Mouse (Mus musculus) urinary bladder, adult 2 months (tissue): Measurements from ENCODE around the gene Kdm1b. TPM values are rescaled to one million over a fixed set of nuclear protein-coding genes. Genes with fewer than 3 reads are reported as not detected.
A peak's percentile ranks its signal among the peaks of the same experiment; 100 is the strongest.

Experiments
- DNase-seq: peaks from one replicate; pipeline ENCODE4 v3.0.0; 2022; ENCODE audit warnings: low spot score
- polyA plus RNA-seq: library from polyadenylated mRNA; depleted of rRNA; stranded (reverse); fragments of >200 nt; gene quantifications from 2 replicates; pipeline ENCODE4 v1.2.3, GENCODE M21; 2012

Kdm1b gene
- polyA plus RNA-seq, 1 experiment, result 95.2 TPM

DNA sequence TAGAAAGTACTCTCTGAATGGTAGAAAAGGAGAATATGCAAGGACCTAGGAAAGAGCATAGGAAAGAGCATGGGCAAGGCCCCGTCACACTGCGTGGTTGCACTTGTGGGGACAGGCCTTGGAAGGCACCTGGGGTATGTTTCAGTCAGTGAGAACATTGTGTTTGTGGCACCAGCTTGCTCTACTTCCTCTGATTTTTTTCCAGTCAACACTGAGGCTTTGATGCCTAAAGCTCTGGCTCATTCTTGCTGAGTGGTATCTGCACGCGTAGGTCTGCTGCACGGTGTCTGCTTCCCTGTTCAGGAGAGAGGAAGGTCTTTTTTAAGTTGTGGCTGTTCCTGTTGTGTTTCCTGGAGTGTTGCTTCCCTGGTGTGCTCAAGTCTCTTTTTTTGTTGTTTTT lies 13.5 kb downstream of the Kdm1b start:
- DNase-seq, result no peak

DNA sequence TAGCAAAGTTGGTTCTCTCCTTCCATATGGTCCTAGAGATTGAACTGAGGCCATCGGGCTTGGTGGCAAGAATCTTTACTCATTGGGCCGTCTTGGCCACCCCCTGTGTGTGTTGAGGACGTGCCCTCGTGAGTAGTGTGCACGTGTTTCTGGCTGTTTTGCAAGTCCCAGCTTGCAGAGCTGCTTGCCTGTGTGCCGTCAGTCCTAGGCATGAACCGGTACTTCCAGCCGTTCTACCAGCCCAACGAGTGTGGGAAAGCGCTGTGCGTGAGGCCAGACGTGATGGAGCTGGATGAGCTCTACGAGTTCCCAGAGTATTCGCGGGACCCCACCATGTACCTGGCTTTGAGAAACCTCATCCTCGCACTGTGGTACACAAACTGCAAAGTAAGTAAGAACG lies 19.5 kb downstream of the Kdm1b start:
- DNase-seq, result peak; percentile 45

DNA sequence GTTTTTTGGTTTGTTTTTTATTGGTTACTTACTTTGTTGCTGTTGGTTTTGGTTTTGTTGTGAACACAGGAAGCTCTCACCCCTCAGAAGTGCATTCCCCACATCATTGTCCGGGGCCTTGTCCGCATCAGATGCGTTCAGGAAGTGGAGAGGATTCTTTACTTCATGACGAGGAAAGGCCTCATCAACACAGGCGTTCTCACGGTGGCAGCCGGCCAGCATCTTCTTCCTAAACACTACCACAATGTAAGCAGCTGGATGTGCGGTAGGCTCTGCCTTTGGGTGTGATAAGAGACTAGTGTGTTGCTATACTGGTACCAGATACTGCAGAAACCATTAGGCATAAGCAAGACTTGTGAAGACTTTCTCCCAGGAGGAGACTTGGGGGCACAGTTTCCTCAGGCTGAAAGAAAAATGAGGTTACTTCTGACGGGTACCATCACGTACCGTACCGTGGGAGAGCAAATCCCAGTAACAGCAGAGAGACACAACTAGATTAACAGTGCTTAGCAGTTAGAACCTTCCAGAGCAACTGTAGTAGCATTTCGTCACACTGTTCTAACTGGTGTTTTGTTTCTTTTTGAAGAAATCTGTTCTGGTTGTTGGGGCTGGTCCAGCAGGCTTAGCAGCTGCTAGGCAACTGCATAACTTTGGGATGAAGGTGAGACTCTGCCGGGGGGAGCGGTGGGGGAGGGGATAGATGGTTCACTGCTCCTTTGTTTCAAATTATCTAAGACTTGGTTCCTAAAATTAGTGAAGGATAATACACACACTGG lies 20.9 kb downstream of the Kdm1b start:
- no peak for DNase-seq

DNA sequence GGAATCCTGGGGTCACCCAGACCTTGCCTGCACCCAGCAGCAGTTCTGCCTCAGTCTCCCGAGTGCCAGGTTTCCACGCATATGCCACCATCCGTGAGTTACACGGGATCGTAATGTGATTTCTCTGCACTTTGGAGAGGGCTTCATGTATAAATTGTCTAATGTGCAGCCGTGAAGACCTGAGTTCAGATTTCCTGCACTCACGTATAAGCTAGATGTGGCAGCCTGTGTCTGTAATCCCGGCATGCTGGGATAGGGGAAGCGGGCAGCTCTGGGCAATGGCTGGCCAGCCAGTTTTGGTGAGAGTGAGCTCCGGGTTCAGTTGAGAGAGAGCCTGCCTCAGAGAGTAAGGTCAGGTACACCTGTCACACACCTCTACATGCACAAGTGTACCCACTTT lies 23.2 kb downstream of the Kdm1b start:
- DNase-seq, result no peak

DNA sequence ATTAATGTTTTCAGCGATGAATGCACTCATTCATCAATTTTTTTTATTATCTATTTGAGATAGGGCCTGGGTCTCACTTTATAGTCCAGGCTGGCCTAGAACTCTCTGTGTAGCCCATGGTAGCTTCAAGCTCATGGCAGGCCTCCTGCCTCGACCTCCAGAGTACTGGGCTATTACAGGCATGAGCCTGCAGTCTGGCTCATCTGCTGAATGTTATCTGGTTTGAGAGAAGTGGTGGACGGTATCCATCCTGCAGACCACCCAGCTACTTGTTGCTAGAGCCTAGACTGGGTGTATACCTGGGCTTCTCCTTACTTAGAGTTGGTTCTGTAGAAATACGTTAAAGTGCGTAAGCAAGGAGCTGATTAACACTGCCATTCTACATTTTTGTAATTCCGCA lies 23.7 kb downstream of the Kdm1b start:
- DNase-seq, result no peak

- DNase-seq, result no peak
Observed at GRCm38 (mm10) chr13:47070329-47071080, 27.2 kb downstream of the Kdm1b start.

DNA sequence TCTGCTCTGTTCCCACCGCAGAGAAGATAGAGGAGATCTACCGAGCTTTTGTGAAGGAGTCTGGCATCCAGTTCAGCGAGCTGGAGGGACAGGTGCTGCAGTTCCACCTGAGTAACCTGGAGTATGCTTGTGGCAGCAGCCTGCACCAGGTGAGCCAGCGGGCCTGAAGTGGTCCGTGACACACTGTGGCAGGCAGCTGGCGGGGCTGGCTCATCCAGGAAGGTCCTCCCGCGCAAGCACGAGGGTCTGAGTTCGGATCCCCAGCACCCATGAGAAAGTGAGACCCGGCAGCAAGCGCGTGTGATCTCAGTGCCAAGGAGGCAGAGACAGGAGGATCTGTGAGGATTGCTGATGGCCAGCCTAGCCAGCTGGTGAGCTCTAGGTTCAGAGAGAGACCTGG lies 28.6 kb downstream of the Kdm1b start:
- DNase-seq, result no peak

DNA sequence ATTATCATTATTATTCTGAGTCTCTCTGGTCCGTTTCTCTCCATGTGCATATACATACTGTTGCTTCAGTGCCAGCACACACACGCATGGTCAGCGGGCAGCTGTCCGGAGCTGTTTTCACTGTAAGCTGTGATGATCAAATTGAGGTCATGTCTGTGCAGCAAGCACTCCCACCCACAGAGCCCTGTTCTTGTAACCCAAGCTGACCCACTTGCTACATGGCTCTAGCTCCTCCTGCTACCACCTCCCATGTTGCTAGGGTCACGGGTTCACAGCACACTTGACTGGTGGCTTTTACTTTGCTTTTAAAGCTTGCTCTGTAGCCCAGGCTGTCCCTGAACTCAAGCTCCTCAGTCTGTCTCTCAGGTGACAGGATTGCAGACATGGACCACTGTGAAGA lies 29.2 kb downstream of the Kdm1b start:
- DNase-seq, result no peak

- DNase-seq, result no peak
Observed at GRCm38 (mm10) chr13:47076156-47076555, 32.9 kb downstream of the Kdm1b start.

DNA sequence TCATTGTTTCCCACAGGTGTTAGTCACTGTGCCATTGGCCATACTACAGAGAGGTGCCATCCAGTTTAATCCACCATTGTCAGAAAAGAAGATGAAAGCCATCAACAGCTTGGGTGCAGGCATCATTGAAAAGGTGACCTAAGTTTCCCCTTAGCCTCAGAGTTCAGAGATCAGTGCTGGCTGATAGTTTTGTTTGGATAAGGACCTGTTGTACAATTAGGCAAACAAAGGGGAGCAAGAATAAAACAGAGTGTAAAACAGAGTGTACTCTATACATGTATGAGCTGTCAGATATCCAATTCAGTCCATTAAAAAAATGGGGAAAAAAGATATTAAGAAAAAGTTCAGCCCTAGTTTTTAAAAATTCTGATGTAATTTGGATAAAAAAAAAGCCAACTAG lies 34.1 kb downstream of the Kdm1b start:
- no peak for DNase-seq

- no peak for DNase-seq
Observed at GRCm38 (mm10) chr13:47078799-47079198, 35.5 kb downstream of the Kdm1b start.

GRCm38 (mm10) chr13:47080905-47081505 lies 37.7 kb downstream of the Kdm1b start:
- no peak for DNase-seq

GRCm38 (mm10) chr13:47088433-47088832 lies 45.1 kb downstream of the Kdm1b start:
- no peak for DNase-seq

DNA sequence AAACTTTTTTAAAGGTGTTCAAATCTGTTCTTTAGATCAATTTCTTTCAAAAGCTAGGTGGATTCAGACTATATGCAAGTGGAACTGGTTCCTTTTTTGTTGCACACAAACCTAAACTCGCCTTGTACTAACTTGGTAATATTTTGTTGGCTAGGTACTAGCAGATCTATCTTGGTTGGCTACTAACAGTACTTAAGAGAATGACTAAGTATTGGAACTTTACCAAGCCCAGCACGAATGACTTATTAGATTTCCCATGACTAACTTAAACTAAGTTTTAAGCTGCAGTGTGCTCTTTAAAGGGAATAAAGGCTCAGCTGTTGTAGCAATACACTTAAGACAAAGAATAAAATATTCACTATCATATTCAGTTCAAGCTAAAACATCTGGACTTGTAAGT lies 46.0 kb downstream of the Kdm1b start:
- no peak for DNase-seq

- DNase-seq, result no peak
Observed at GRCm38 (mm10) chr13:47093791-47094190, 50.5 kb downstream of the Kdm1b start.

DNA sequence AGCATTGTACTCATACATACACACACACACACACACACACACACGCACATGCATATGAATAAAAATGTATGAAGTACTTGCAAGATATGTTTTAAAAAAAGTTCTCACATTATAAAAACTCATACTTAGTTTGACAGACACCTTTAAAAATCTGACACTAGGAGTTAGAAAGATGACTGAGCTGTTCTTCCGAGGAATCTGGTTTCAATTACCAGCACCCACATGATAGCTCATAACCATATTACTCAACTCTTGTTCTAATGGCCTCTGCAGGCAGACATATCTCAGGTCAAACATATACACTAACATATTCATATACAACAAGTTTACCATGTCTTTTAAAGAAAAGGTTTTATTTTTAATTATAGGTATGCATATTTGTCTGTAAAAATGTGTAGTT lies 53.3 kb downstream of the Kdm1b start:
- no peak for DNase-seq

- DNase-seq, result no peak
Observed at GRCm38 (mm10) chr13:47099265-47099664, 56.0 kb downstream of the Kdm1b start.

DNA sequence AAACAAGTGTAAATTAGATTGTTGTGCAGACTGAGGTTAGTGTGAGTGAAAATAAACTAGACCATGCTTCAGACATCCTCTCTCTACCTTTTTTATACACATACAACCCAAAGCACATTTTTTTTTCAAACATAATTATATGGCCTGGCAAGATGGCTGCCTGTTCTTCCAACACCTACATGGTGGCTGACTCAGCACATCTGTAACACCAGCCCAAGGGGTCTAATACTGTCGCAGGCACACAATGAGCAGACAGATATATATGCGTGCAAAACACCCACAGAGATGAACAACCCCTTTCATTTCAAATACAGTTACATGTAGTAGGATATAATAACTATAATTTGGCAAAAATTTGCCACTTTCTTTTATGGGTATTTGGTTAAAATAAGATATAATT lies 57.3 kb downstream of the Kdm1b start:
- no peak for DNase-seq

DNA sequence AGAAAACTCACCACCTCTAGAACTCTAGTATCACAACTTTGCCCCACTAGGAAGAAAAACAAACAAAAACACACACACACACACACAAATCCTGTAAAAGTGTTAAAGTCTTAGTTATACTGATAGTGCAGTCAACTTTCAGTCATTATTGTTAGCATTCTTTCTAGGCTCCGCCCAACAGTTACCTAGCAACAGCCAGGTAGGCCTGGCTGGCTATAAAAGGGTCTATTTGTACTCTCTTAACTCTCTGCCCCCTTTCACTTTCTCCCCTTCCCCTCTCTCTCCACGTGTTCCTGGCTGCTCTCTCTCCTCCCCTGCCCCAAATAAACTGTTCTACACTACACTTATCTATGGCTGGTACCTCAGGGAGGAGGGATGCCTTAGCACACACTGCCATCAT lies 60.8 kb downstream of the Kdm1b start:
- DNase-seq, result no peak

DNA sequence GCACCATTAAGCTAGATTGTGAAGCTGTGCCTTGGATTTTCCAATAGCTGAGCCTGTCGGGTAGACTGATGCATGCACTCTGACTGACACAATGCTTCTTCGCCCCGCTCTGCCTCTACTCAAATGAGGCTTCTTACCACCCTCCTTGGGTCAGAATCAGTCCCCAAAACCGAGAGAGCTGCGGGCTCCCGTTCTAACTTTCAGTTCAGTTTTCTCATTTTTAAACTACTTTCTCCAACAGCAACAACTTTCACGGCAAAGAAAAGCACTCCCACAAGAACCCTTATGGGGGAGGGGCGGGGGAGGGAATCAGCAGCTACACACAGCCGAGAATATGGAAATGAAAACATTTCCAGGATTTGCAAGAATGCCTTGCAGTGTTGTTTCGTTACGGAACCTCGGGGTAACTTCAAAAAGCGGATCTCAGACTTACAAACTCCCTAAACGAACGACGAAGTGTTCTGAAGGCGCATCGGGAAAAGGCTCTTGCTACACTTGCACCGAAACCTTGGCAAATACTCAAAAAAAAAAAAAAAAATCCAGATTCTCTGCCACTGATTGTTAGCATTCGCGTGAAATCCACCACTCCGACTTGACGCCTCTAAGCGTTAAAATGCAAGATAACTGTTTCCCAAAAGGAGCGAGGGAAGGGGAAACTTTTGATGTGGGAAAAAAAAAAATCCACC lies 61.7 kb downstream of the Kdm1b start:
- DNase-seq, result no peak

DNA sequence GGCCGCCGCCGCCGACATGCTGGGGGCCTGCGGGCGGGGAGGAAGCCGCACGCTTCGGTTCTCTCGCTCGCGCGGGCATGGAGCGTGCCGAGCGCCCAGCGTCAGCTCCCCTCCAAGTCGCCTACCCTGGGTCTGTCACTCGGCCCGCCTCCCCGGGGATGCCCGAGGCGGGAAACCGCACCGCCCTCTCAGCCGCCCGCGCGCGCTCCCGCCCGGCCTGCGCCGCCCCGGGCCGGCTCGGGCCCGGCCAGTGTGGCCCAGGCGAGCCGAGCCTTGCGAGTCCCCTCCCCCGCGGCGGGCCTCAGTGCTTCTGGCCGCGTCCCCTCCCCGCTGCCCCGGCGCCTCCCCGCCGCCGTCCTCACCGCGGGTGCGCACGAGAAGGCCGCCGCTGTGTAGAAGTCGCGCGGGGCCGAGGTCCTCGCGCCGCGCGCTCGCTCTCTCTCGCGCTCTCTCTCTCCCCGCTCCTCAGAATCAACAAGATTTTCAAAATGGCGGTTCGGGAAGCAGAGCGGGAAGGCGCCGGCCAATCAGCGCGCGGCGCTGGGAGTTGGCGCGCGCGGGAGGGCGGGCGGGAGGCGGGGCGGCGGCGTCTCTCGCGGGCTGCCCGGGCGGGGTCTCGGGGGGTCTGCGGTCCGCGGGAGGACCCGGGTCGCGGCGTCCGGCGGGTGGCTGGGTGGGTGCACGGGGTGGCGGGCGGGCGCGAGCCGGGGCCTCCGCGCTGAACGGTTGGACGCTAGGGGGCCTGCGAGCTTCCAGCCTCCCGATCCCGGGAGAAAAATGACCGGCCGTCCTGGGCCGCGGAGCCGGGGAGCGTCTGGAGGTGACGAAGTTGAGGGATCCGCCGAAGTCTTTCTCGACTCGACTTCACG lies 62.6 kb downstream of the Kdm1b start, which contains the start of gene Dek:
Gene Dek (minus strand): TSS at position 491 of the 869 bp plus-strand sequence.
- peak; percentile 81 for DNase-seq

DNA sequence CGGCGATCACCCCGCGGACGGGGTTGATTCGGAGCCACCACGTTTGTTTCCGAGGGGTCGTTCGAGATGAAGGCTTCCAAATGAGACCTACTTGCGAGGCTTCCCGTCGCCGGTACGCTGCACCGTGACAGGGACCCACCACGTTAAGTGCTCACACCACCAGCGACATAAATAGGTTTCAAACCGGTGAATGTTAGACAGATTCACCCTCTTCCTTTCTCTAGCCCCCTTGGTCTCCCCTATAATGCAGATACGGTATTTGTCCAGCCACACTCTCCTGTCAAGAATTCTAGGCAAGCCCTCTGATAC lies 63.2 kb downstream of the Kdm1b start:
- DNase-seq, result no peak
